Mouse (Mus musculus) midbrain, embryonic 13.5 days (tissue): ENCODE measurements around the gene Ifrd2. TPM values are rescaled to one million over a fixed set of nuclear protein-coding genes. Genes with fewer than 3 reads are reported as not detected.

Source experiments
- ATAC-seq: fragments of 200-750 bp; cut with Nextera tagmentation; 2 replicates; pipeline ENCODE4 v1.8.0; 2017; ENCODE audit warnings: mild to moderate bottlenecking, moderate TSS enrichment, moderate library complexity
- H3K27ac ChIP-seq: fragments of 300-500 bp; sonication (generic); 2 replicates; pipeline ENCODE4 v1.5.1; 2015; ENCODE audit warnings: inconsistent platforms, mild to moderate bottlenecking, moderate library complexity
- H3K27me3 ChIP-seq: fragments of 300-500 bp; sonication (generic); 2 replicates; pipeline ENCODE4 v1.6.1; 2015; ENCODE audit warnings: mild to moderate bottlenecking, inconsistent platforms
- H3K36me3 ChIP-seq: fragments of 300-500 bp; sonication (generic); 2 replicates; pipeline ENCODE4 v1.6.1; 2015; ENCODE audit warnings: mild to moderate bottlenecking, inconsistent platforms
- H3K4me1 ChIP-seq: fragments of 300-500 bp; sonication (generic); replicated peaks from 2 replicates; pipeline ENCODE4 v1.6.1; 2015; ENCODE audit warnings: inconsistent platforms
- H3K4me2 ChIP-seq: fragments of 300-500 bp; sonication (generic); replicated peaks from 2 replicates; pipeline ENCODE4 v1.6.1; 2015; ENCODE audit warnings: moderate library complexity, mild to moderate bottlenecking, inconsistent platforms
- H3K4me3 ChIP-seq: fragments of 300-500 bp; sonication (generic); replicated peaks from 2 replicates; pipeline ENCODE4 v1.5.1; 2015; ENCODE audit warnings: mild to moderate bottlenecking, inconsistent platforms
- H3K9ac ChIP-seq: fragments of 300-500 bp; sonication (generic); replicated peaks from 2 replicates; pipeline ENCODE4 v1.6.1; 2015; ENCODE audit warnings: mild to moderate bottlenecking, inconsistent platforms
- H3K9me3 ChIP-seq: fragments of 300-500 bp; sonication (generic); 2 replicates; pipeline ENCODE4 v1.6.1; 2016; ENCODE audit warnings: mild to moderate bottlenecking, inconsistent platforms
- WGBS: fragments of 180-500 bp; shearing (Covaris S2); methylation state at CpG from one replicate; pipeline ENCODE4 v1.1.7; 2015; 5-methylcytosine and 5-hydroxymethylcytosine counted together
- polyA plus RNA-seq: library from polyadenylated mRNA; unstranded; fragments of >200 nt; fragmentation: Nextera tagmentation; extraction: Ambion mirVana; gene quantifications from 2 replicates; pipeline ENCODE4 v1.2.1, GENCODE M21; 2015

The Ifrd2 gene
- polyA plus RNA-seq, 1 experiment from 2014 or later: 14.7 TPM

- Histone ChIP-seq H3K4me3 (no peak overlapping the region), H3K9ac (no peak overlapping the region), H3K4me1 (peaks cover 27% of the 10 kb centered on the region), H3K9me3 (no peaks in the 10 kb centered on the region), H3K27ac (peak overlapping the region; percentile 32; the same call in 1 of the 2 replicates), H3K36me3 (peaks cover 82% of the 10 kb centered on the region), H3K27me3 (no peaks in the 10 kb centered on the region), H3K4me2 (no peak overlapping the region)
- 70% methylated on average over 13 of the region's 13 CpGs for WGBS
- ATAC-seq: no peak
Observed at GRCm38 (mm10) chr9:107618778-107619545, 31.5 kb downstream of the Ifrd2 start.

GRCm38 (mm10) chr9:107619546-107619879 is 32.1 kb downstream of the Ifrd2 start:
- no peak for ATAC-seq
- Histone ChIP-seq H3K4me3 (no peak overlapping the region), H3K9ac (no peak overlapping the region), H3K9me3 (no peaks in the 10 kb centered on the region), H3K27me3 (no peaks in the 10 kb centered on the region), H3K4me1 (peaks cover 32% of the 10 kb centered on the region), H3K27ac (peak overlapping the region; percentile 32; the same call in 1 of the 2 replicates), H3K4me2 (no peak overlapping the region), H3K36me3 (peaks cover 82% of the 10 kb centered on the region)
- 85% methylated on average over 13 of the region's 13 CpGs for whole genome bisulfite sequencing

DNA sequence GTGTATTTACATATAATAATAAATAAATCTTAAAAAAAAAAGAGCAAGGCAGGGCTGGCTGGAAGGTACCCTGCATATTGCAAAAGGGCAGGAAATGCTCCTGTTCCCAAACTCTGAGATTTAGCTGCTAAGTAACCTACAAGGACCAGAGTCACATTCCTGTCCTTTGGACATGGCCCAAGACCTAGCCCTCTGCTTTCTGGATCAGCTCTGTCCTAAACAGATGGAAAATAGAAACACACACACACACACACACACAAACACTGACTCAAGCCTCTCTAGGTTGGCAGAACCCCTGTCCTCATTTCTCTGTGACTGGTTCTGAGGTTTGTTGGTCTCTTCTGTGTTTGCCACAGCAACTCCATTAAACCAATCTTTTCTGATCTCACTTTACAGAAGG is 33.5 kb downstream of the Ifrd2 start:
- H3K9me3 ChIP-seq: no peaks in the 10 kb centered on the region
- H3K4me2 ChIP-seq: no peak overlapping the region
- ATAC-seq: no peak
- H3K9ac ChIP-seq: no peak overlapping the region
- H3K27ac ChIP-seq: no peak overlapping the region
- peaks cover 38% of the 10 kb centered on the region for H3K4me1 ChIP-seq
- H3K4me3 ChIP-seq: no peak overlapping the region
- peaks cover 79% of the 10 kb centered on the region for H3K36me3 ChIP-seq
- H3K27me3 ChIP-seq: no peaks in the 10 kb centered on the region

DNA sequence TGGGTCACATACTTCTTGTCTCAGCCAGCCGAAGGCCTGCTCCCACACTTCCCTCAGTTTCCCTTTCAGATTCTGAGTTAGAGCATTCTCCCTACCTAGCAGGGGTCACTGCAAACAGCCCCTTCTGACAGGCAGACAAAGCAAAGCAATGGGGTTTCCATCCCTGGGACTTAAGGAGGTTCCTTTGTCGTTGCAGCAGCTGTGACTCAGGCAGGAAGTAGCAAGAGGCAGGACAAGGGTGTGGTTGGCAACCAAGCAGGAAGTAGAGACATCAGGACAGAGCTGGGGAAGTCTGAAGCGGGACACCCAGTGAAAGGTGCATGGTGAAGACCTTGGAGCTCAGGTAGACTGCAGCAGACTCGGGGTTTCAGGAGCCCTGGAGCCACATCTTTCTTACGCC is 37.1 kb downstream of the Ifrd2 start:
- H3K4me2 ChIP-seq: no peak overlapping the region
- no peaks in the 10 kb centered on the region for H3K27me3 ChIP-seq
- H3K9ac ChIP-seq: peak overlapping the region; percentile 36
- H3K27ac ChIP-seq: peak overlapping the region; percentile 61
- H3K4me3 ChIP-seq: no peak overlapping the region
- 75% methylated on average over 5 of the region's 5 CpGs for WGBS
- peaks cover 60% of the 10 kb centered on the region for H3K4me1 ChIP-seq
- H3K9me3 ChIP-seq: no peaks in the 10 kb centered on the region
- H3K36me3 ChIP-seq: peaks cover 43% of the 10 kb centered on the region
- ATAC-seq: no peak

DNA sequence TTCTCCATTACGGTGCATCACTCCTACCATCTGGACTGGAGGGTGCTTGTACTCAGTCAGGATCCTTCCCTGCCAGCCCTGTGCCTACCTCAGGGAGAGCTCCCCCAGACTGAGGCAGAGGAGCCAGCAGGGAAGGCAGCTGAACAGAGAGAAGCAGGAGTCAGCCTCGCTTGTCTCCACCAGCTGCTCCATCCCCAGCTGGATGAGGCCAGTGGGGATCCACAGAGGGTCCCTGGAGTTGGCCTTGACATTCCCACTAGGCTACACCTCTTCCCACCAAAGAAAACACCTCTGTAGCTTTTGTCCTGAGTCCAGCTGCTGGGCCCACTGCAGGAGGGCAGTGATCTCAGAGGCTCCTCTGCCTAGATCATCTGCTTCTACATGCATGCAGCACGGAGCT is 37.5 kb downstream of the Ifrd2 start:
- Histone ChIP-seq H3K4me1 (peaks cover 60% of the 10 kb centered on the region), H3K4me2 (no peak overlapping the region), H3K27me3 (no peaks in the 10 kb centered on the region), H3K4me3 (no peak overlapping the region), H3K9ac (peak overlapping the region; percentile 36; the same call in 1 of the 2 replicates), H3K36me3 (peaks cover 39% of the 10 kb centered on the region), H3K27ac (peak overlapping the region; percentile 61), H3K9me3 (no peaks in the 10 kb centered on the region)
- WGBS: 74% methylated on average over 3 of the region's 3 CpGs
- ATAC-seq: no peak

GRCm38 (mm10) chr9:107625351-107626128 is 38.1 kb downstream of the Ifrd2 start:
- 84% methylated on average over 12 of the region's 12 CpGs for WGBS
- no peak for ATAC-seq
- H3K9ac ChIP-seq: peak overlapping the region; percentile 71; the same call in 1 of the 2 replicates

GRCm38 (mm10) chr9:107626158-107626843 is 38.9 kb downstream of the Ifrd2 start:
- peaks cover 31% of the 10 kb centered on the region for H3K36me3 ChIP-seq
- peak overlapping the region; percentile 98 for H3K27ac ChIP-seq
- H3K9ac ChIP-seq: peak overlapping the region; percentile 71
- peak overlapping the region; percentile 26 for H3K4me3 ChIP-seq
- no peaks in the 10 kb centered on the region for H3K9me3 ChIP-seq
- 24% methylated on average over 15 of the region's 15 CpGs for WGBS
- H3K4me1 ChIP-seq: peaks cover 74% of the 10 kb centered on the region
- ATAC-seq: peak; percentile 62
- H3K4me2 ChIP-seq: peak overlapping the region; percentile 90
- no peaks in the 10 kb centered on the region for H3K27me3 ChIP-seq

More at GRCm38 (mm10) chr9:107625351-107626128, 38.1 kb downstream of the Ifrd2 start:
- Histone ChIP-seq H3K4me2 (no peak overlapping the region), H3K36me3 (peaks cover 33% of the 10 kb centered on the region), H3K27me3 (no peaks in the 10 kb centered on the region), H3K27ac (peak overlapping the region; percentile 98), H3K4me1 (peaks cover 66% of the 10 kb centered on the region), H3K4me3 (no peak overlapping the region), H3K9me3 (no peaks in the 10 kb centered on the region)

- WGBS: 0% methylated on average over 2 of the region's 2 CpGs
- Histone ChIP-seq H3K27me3 (no peaks in the 10 kb centered on the region), H3K4me3 (peak overlapping the region; percentile 26), H3K9ac (peak overlapping the region; percentile 71), H3K27ac (peak overlapping the region; percentile 98), H3K9me3 (no peaks in the 10 kb centered on the region), H3K36me3 (peaks cover 31% of the 10 kb centered on the region), H3K4me2 (peak overlapping the region; percentile 90), H3K4me1 (peaks cover 80% of the 10 kb centered on the region)
- peak; percentile 76 for ATAC-seq
Observed at GRCm38 (mm10) chr9:107626844-107627277, 39.4 kb downstream of the Ifrd2 start.

- no peak for ATAC-seq
- peak overlapping the region; percentile 9; the same call in 1 of the 2 replicates for H3K4me3 ChIP-seq
- 11% methylated on average over 20 of the region's 20 CpGs for whole genome bisulfite sequencing
- H3K27me3 ChIP-seq: no peaks in the 10 kb centered on the region
- H3K27ac ChIP-seq: peak overlapping the region; percentile 98
- H3K9ac ChIP-seq: peak overlapping the region; percentile 71
- peaks cover 87% of the 10 kb centered on the region for H3K4me1 ChIP-seq
- peak overlapping the region; percentile 90 for H3K4me2 ChIP-seq
- H3K36me3 ChIP-seq: peaks cover 24% of the 10 kb centered on the region
- no peaks in the 10 kb centered on the region for H3K9me3 ChIP-seq
Observed at GRCm38 (mm10) chr9:107627387-107628255, 40.2 kb downstream of the Ifrd2 start.

DNA sequence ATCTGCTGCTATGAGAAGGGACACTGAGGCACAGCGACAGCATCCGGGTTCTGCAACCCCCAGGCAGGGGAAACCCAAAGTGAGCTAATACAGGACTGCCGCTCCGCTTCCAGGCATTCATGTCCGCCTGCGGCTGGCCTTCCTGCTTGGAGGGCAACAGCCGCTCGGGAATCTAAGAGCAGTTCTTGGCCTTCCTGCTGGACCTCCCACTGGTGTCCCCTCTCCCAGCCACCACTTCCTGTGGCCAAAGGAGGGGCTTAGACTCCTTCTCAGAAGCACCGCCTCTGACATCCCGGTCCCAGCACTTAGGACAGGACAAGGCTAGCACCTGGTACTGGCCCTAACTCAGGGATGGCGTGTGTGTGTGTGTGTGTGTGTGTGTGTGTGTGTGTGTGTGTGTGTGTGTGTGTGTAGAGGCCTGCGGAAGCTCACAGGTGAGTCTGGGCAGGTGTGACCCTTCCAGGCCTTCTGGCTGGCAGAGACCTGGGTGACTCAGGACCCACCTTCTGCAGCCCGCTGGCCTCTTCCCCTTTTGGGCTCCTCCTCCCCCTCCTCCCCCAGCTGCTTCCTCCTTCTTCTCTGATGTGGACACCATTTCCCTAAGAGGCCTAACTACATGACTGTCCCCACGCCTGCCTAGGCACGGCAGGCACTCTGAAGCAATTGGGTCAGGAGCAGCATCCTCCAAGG is 41.4 kb downstream of the Ifrd2 start:
- WGBS: 28% methylated on average over 13 of the region's 15 CpGs
- Histone ChIP-seq H3K9ac (peak overlapping the region; percentile 71), H3K27me3 (no peaks in the 10 kb centered on the region), H3K36me3 (peaks cover 17% of the 10 kb centered on the region), H3K4me2 (peak overlapping the region; percentile 90), H3K9me3 (no peaks in the 10 kb centered on the region), H3K4me1 (peaks cover 96% of the 10 kb centered on the region), H3K4me3 (0 out of 2 replicates have a peak overlapping the region, but pooled peaks have one; percentile 25), H3K27ac (peak overlapping the region; percentile 98)
- ATAC-seq: no peak

GRCm38 (mm10) chr9:107629411-107629730 is 41.9 kb downstream of the Ifrd2 start:
- H3K4me1 ChIP-seq: peaks cover 96% of the 10 kb centered on the region
- ATAC-seq: no peak
- H3K9ac ChIP-seq: peak overlapping the region; percentile 71
- no peaks in the 10 kb centered on the region for H3K27me3 ChIP-seq
- WGBS: 15% methylated on average over 4 of the region's 4 CpGs
- H3K36me3 ChIP-seq: peaks cover 12% of the 10 kb centered on the region
- peak overlapping the region; percentile 25; the same call in 1 of the 2 replicates for H3K4me3 ChIP-seq
- H3K4me2 ChIP-seq: peak overlapping the region; percentile 90
- peak overlapping the region; percentile 98 for H3K27ac ChIP-seq
- no peaks in the 10 kb centered on the region for H3K9me3 ChIP-seq
